Mouse (Mus musculus): ENCODE data around the gene Ring1.
A peak's percentile ranks its signal among the peaks of the same experiment; 100 is the strongest.

The Ring1 gene

DNA sequence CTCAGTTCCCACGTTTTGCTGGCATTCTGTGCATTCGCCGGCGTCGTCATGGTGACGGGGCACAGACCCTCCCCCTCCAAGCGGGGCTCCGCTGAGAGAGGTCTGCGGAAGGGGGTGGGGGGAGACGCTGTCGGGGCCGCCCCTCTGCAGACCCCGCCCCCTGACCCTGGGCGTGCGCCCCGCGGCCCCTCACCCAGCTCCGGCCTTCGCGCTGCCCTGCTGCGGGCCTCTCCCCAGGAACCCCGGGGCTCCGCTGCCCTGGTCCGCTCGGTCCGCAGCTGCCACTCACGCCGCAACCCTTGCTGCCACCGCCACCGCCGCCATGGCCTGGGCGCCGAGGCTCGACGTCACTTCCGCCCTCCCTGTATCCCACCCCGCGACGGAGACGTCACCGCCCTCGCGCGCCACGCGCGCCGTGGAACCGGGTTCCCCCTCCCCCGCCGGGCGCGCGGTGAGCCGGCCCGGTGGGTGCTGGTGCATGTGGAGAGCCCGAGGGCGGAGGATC, at the start of gene Ring1:
TSS of gene Ring1 (minus strand) at position 364 of the 505 bp plus-strand sequence.
- peak; percentile 89 for DNase-seq (ENCODE audit: low read depth, low spot score)
- peaks cover 4% of the 10 kb centered on the region for H3K36me3 ChIP-seq (ENCODE audit: control insufficient read depth, insufficient read depth, low read length, poor library complexity, severe bottlenecking)
- H3K27me3 ChIP-seq (ENCODE audit: control insufficient read depth, insufficient read depth, low read length, poor library complexity, severe bottlenecking): no peaks in the 10 kb centered on the region

DNA sequence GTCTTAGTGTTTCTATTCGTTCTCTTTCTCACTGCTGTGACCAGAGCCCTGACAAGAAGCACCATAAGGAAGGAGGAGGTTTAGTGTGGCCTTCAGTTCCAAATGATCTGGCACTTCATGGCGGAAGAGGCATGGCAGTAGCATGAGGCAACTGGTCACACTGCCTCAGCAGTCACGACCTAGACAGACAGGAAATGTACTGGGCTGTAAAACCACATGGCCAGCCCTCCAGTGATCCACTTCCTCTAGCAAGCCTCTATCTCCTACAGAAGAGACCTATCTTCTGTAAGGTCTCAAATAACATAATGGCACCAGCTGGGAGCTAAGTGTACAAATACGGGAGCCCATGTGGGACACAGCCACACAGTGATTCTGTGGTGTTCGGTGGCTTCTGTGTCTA, 47.6 kb upstream of the Ring1 start:
- no peaks in the 10 kb centered on the region for H3K36me3 ChIP-seq (ENCODE audit: control insufficient read depth, insufficient read depth, low read length, poor library complexity, severe bottlenecking)
- H3K27me3 ChIP-seq (ENCODE audit: control insufficient read depth, insufficient read depth, low read length, poor library complexity, severe bottlenecking): no peaks in the 10 kb centered on the region
- peak; percentile 80 for DNase-seq (ENCODE audit: low read depth, low spot score)

DNA sequence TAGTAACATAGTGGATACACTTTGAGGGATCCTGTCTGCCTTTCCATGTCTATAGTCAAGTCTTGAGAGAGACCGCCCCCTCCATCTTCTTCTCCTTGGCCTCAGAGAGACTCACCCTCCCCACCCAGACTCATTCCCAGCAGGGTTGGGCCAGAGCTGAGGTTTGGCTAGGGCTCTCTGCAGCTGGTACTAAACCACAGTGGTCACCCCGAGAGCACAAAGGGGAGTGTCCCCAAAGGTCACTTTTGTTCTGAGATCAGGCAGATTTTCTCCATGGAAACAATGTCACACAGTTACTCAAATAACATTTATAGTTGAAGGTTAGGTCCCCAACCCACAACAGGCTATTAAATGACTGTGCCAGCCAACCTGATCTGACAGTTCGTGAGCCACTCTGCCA, 44.4 kb upstream of the Ring1 start:
- no peaks in the 10 kb centered on the region for H3K36me3 ChIP-seq (ENCODE audit: control insufficient read depth, insufficient read depth, low read length, poor library complexity, severe bottlenecking)
- no peaks in the 10 kb centered on the region for H3K27me3 ChIP-seq (ENCODE audit: control insufficient read depth, insufficient read depth, low read length, poor library complexity, severe bottlenecking)
- DNase-seq (ENCODE audit: low read depth, low spot score): no peak

DNA sequence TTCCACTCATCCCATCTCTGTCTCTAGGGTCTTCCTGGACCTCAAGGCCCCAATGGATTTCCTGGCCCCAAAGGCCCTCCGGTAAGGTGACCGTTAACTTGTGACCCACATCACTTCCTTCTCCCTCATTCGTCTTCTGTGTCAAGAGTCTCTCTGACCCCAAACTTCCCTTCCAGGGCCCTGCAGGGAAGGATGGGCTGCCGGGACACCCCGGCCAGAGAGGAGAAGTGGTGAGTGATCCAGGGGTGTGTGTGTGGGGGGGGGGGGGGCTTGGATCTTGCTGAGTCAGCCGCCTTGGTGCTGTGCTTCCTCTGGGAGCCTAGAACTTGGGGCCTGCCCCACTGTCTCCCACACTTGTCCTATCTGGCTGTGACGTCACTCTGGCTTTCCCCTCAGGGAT, 32.7 kb upstream of the Ring1 start:
- Histone ChIP-seq H3K27me3 (ENCODE audit: control insufficient read depth, insufficient read depth, low read length, poor library complexity, severe bottlenecking) (no peaks in the 10 kb centered on the region), H3K36me3 (ENCODE audit: control insufficient read depth, insufficient read depth, low read length, poor library complexity, severe bottlenecking) (no peaks in the 10 kb centered on the region)
- no peak for DNase-seq (ENCODE audit: low read depth, low spot score)

DNA sequence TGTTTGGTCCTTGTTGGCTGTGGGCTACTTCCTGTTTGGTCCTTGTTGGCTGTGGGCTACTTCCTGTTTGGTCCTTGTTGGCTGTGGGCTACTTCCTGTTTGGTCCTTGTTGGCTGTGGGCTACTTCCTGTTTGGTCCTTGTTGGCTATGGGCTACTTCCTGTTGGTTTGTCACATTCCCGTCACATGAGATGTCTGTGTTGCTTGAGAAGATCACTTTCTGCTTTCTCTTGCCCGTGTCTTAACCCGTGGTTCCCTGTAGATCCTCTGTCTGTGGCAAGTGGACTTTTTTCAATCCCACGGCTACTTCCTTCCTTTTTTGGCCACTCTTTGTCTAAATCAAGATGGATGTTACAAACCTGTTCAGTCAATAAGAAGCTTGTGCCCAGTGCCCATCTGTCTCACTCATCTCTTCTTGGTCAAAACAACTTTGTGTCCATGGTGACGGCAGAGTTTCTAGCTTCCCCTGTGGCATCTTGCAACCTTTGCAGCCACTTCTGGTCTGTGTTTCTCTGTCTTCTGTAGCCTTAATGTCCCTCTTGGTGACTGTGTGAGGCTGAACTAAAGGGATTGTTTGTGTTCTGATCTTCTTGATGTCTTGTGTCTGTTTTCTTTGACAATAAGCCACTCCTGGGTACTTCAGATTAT, 23.0 kb upstream of the Ring1 start:
- Histone ChIP-seq H3K27me3 (ENCODE audit: control insufficient read depth, insufficient read depth, low read length, poor library complexity, severe bottlenecking) (no peaks in the 10 kb centered on the region), H3K36me3 (ENCODE audit: control insufficient read depth, insufficient read depth, low read length, poor library complexity, severe bottlenecking) (no peaks in the 10 kb centered on the region)
- peak; percentile 75 for DNase-seq (ENCODE audit: low read depth, low spot score)

DNA sequence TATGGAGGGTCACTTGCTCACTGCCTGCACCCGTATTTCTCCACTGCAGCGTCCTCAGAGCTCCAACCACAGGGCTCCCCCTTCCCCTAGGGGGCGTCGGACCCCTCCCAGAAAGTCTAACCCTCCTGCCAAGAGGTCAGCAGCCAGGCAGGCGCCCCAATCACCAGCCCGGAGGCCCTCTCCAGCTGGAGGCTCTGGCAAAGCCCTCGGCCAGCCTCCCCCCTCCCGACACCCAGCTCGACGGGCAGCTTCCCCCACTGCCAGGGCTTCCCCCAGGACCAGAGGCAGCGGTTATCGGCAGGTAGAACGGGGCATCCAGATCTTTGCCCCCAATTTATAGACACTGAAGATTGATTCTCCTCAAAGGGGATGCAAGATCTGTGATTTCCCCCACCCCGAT, 21.5 kb upstream of the Ring1 start:
- DNase-seq (ENCODE audit: low read depth, low spot score): no peak
- no peaks in the 10 kb centered on the region for H3K27me3 ChIP-seq (ENCODE audit: control insufficient read depth, insufficient read depth, low read length, poor library complexity, severe bottlenecking)
- H3K36me3 ChIP-seq (ENCODE audit: control insufficient read depth, insufficient read depth, low read length, poor library complexity, severe bottlenecking): no peaks in the 10 kb centered on the region

DNA sequence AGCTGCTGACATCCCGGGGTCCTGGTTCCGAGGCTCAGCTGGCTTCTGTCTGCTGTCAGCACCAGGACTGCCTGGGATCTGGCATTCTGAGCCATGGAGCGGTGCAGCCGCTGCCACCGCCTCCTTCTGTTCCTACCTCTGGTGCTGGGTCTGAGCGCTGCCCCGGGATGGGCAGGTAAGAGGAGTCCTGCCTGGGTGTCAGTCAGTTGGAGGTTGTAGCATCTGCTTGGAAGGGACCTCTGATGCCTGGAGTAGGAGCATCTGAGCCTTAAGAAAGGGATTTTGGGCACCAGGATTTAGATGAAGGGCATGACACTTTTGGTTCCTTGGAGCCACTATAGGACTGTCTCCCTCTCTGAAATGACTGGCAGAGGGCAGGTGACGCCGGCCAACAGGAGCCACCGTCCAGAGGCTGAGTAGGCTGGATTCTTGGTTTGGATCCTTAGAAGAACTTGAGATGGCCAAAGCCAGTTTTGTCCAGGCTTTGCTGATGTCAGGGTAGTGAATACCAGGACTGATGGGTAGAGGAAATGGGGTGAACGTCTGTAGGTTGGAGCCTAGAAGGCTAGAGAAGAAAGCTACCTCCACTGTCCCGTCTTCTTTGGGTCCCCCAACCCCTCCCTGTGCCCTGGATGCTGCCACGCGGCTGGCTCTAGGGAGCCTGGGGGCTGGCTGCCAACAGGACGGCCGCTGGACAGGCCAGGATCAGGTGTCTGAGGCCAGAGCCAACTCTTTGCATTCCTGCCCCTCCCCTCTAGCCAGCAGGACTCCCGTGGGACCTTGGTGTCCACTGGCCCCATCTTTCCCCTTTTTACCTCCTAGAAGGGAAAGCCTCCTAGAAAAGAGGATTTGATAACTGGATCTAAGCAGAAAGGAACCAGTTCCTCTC, 15.3 kb upstream of the Ring1 start:
- DNase-seq (ENCODE audit: low read depth, low spot score): no peak
- no peaks in the 10 kb centered on the region; the same call in 1 of the 2 replicates for H3K27me3 ChIP-seq (ENCODE audit: control insufficient read depth, insufficient read depth, low read length, poor library complexity, severe bottlenecking)

DNA sequence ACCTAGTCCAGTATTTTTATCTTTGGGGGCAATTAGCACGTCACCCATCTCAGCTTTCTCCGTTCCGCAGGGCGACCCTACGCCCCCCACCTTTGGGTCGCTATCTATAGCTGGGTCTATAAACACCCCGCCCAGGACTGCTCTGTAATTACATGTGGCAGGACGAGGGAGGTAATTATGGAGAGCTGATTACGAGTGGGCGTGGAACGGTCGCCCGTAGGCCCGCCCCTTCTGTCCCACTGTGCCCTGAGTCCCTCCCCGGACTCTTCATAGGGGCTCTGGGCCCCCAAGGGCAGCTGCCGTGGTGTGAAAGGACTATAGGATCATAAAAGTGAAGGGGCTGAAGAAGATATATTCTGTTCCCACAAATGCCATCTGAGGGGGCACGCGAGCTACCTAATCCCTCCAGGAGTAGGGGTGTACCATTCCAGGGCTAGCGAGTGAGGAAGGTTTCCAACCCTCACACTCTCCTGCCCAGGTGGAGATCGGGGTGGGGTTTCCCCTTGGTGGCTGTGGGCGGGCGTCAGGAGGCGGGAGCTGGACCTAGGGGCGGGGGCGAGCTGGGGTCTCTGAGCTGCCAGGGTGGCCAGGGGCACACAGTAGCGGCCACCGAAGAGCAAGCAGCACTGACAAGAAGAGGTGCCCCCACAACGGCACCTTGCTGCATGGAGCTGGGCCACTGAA, 14.5 kb upstream of the Ring1 start, which contains the start of gene Col11a2:
TSS of gene Col11a2 (plus strand) at position 560 of the 684 bp plus-strand sequence.
- DNase-seq (ENCODE audit: low read depth, low spot score): no peak
- no peaks in the 10 kb centered on the region; the same call in 1 of the 2 replicates for H3K27me3 ChIP-seq (ENCODE audit: control insufficient read depth, insufficient read depth, low read length, poor library complexity, severe bottlenecking)
- H3K36me3 ChIP-seq (ENCODE audit: control insufficient read depth, insufficient read depth, low read length, poor library complexity, severe bottlenecking): peaks cover 22% of the 10 kb centered on the region

More for the DNA sequence above, 15.3 kb upstream of the Ring1 start:
- H3K36me3 ChIP-seq (ENCODE audit: control insufficient read depth, insufficient read depth, low read length, poor library complexity, severe bottlenecking): peaks cover 22% of the 10 kb centered on the region

DNA sequence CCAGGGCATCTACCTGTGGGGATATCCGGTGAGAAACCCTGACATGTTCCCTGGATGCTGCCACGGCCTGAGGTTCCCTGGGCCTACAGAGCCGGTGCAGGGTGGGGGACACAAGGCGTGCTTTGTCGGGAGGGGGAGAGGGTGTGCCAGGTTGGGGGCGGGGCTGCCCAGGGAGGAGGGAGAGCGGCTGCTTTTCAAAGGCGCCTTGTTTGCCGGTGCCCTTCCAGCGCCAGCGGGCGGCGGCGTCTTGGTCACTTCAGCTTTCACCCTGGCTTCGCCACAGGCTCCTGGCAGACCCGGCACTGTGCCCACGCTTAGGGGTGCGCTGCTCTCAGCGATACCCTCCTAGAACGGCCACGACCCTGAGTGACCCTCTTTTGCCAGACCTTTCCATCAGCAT, 14.0 kb upstream of the Ring1 start:
- no peaks in the 10 kb centered on the region; the same call in 1 of the 2 replicates for H3K27me3 ChIP-seq (ENCODE audit: control insufficient read depth, insufficient read depth, low read length, poor library complexity, severe bottlenecking)
- no peak for DNase-seq (ENCODE audit: low read depth, low spot score)
- peaks cover 22% of the 10 kb centered on the region for H3K36me3 ChIP-seq (ENCODE audit: control insufficient read depth, insufficient read depth, low read length, poor library complexity, severe bottlenecking)

DNA sequence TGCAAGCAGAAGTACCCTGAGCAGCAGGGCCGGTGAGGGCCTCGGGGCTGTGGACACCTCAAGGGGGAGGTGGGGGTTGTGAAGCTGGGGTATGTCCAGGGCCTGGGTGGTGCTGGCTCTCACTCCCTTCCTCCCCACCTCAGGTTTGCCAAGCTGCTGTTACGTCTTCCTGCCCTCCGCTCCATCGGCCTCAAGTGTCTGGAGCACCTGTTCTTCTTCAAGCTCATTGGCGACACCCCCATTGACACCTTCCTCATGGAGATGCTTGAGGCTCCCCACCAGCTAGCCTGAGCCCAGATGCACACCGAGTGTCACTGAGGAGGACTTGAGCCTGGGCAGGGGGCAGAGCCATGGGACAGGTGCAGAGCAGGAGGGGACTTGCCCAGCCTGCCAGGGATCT, 12.8 kb upstream of the Ring1 start:
- Histone ChIP-seq H3K36me3 (ENCODE audit: control insufficient read depth, insufficient read depth, low read length, poor library complexity, severe bottlenecking) (peaks cover 22% of the 10 kb centered on the region), H3K27me3 (ENCODE audit: control insufficient read depth, insufficient read depth, low read length, poor library complexity, severe bottlenecking) (no peaks in the 10 kb centered on the region; the same call in 1 of the 2 replicates)
- no peak for DNase-seq (ENCODE audit: low read depth, low spot score)

DNA sequence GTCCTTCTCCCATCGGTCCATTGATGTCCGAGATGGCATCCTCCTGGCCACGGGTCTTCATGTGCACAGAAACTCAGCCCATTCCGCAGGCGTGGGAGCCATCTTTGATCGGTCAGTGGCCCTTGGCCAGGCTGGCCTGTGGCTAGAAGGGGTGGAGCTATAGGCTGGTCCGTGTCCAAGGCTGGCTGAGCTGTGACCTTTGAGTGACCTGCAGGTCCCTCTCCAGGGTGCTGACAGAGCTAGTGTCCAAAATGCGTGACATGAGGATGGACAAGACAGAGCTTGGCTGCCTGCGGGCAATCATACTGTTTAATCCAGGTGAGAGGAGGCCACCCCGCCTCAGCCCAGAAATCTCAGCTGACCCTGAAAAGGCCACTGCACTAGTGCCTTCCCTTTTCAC, 12.2 kb upstream of the Ring1 start:
- no peak for DNase-seq (ENCODE audit: low read depth, low spot score)
- Histone ChIP-seq H3K27me3 (ENCODE audit: control insufficient read depth, insufficient read depth, low read length, poor library complexity, severe bottlenecking) (no peaks in the 10 kb centered on the region; the same call in 1 of the 2 replicates), H3K36me3 (ENCODE audit: control insufficient read depth, insufficient read depth, low read length, poor library complexity, severe bottlenecking) (peaks cover 22% of the 10 kb centered on the region)

DNA sequence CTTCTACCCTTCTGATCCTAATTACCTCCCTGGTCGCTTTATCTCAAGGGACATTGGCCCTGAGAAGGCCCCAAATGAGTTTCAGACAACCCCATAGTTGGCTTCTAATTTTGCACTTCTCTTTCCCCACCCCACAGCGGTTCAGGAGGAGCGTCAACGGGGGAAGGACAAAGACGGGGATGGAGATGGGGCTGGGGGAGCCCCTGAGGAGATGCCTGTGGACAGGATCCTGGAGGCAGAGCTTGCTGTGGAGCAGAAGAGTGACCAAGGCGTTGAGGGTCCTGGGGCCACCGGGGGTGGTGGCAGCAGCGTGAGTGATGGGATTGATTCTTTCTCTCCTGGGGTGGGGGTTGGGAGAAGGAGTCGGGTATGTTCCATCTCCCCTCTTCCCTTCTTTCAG, 11.0 kb upstream of the Ring1 start:
- DNase-seq (ENCODE audit: low read depth, low spot score): no peak
- Histone ChIP-seq H3K27me3 (ENCODE audit: control insufficient read depth, insufficient read depth, low read length, poor library complexity, severe bottlenecking) (no peaks in the 10 kb centered on the region; the same call in 1 of the 2 replicates), H3K36me3 (ENCODE audit: control insufficient read depth, insufficient read depth, low read length, poor library complexity, severe bottlenecking) (peaks cover 22% of the 10 kb centered on the region)

DNA sequence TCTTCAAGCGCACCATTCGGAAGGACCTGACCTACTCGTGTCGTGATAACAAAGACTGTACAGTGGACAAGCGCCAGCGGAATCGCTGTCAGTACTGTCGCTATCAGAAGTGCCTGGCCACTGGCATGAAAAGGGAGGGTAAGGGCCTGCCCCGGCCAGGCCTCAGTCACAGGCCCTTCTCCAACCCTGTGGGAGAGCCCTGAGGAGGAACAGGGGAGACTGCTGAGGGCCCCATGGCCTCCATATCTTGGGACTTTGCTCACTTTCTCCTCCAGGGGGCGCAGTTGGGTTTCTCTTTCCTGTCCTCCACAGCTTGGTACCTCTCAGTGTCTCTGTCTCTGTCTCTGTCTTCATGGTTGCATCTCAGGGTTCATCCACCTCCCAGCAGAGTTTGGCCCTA, 9.6 kb upstream of the Ring1 start:
- H3K36me3 ChIP-seq (ENCODE audit: control insufficient read depth, insufficient read depth, low read length, poor library complexity, severe bottlenecking): peaks cover 28% of the 10 kb centered on the region
- no peaks in the 10 kb centered on the region; the same call in 1 of the 2 replicates for H3K27me3 ChIP-seq (ENCODE audit: control insufficient read depth, insufficient read depth, low read length, poor library complexity, severe bottlenecking)
- peak; percentile 86 for DNase-seq (ENCODE audit: low read depth, low spot score)

DNA sequence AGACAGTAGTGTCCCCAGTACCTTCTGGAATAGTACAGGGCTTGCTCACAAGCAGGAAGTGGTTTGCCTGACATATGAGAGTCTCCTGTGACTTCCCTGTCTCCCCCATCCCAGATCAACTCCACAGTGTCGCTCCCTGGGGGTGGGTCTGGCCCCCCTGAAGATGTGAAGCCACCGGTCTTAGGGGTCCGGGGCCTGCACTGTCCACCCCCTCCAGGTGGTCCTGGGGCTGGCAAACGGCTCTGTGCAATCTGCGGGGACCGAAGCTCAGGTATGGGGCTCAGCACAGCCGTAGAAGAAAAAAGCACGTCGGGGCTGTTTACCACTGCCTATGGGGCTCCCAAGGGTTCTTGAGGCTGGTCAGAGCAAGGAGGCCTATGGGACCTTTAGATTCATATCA, 9.0 kb upstream of the Ring1 start:
- H3K36me3 ChIP-seq (ENCODE audit: control insufficient read depth, insufficient read depth, low read length, poor library complexity, severe bottlenecking): peaks cover 28% of the 10 kb centered on the region
- no peak for DNase-seq (ENCODE audit: low read depth, low spot score)
- H3K27me3 ChIP-seq (ENCODE audit: control insufficient read depth, insufficient read depth, low read length, poor library complexity, severe bottlenecking): no peaks in the 10 kb centered on the region; the same call in 1 of the 2 replicates

All from splenic B cell, adult 2 months (primary cell).